Mouse (Mus musculus) naive thymus-derived CD4-positive, alpha-beta T cell, adult 2 months (primary cell): Measurements from ENCODE around the gene Vwc2l.

Experiments used
- DNase-seq: peaks from one replicate; pipeline ENCODE4 v3.0.0-alpha.2; 2011; ENCODE audit warnings: low read depth

The Vwc2l gene

GRCm38 (mm10) chr1:70725655-70726066 is at the start of gene Vwc2l:
Gene Vwc2l (plus strand): TSS chr1:70725715.
- no peak for DNase-seq

GRCm38 (mm10) chr1:70692529-70692928 is 33.0 kb upstream of the Vwc2l start:
- no peak for DNase-seq

- no peak for DNase-seq
Observed at GRCm38 (mm10) chr1:70700270-70700669, 25.2 kb upstream of the Vwc2l start.

- no peak for DNase-seq
Observed at GRCm38 (mm10) chr1:70703934-70704333, 21.6 kb upstream of the Vwc2l start.

GRCm38 (mm10) chr1:70705821-70706220 is 19.7 kb upstream of the Vwc2l start:
- no peak for DNase-seq

GRCm38 (mm10) chr1:70725045-70725444 is 470 bp upstream of the Vwc2l start:
- DNase-seq: no peak

- DNase-seq: no peak
Observed at GRCm38 (mm10) chr1:70787146-70787545, 61.6 kb downstream of the Vwc2l start.

- DNase-seq: no peak
Observed at GRCm38 (mm10) chr1:70791636-70792035, 66.1 kb downstream of the Vwc2l start.

GRCm38 (mm10) chr1:70795094-70795493 is 69.6 kb downstream of the Vwc2l start:
- DNase-seq: no peak

GRCm38 (mm10) chr1:70803401-70803800 is 77.9 kb downstream of the Vwc2l start:
- no peak for DNase-seq

GRCm38 (mm10) chr1:70823111-70823510 is 97.6 kb downstream of the Vwc2l start:
- no peak for DNase-seq

- DNase-seq: no peak
Observed at GRCm38 (mm10) chr1:70833262-70833661, 107.7 kb downstream of the Vwc2l start.

GRCm38 (mm10) chr1:70842222-70842621 is 116.7 kb downstream of the Vwc2l start:
- DNase-seq: no peak

GRCm38 (mm10) chr1:70845276-70845675 is 119.8 kb downstream of the Vwc2l start:
- no peak for DNase-seq

GRCm38 (mm10) chr1:70851633-70852390 is 126.3 kb downstream of the Vwc2l start:
- DNase-seq: no peak

GRCm38 (mm10) chr1:70853446-70853845 is 127.9 kb downstream of the Vwc2l start:
- no peak for DNase-seq

- no peak for DNase-seq
Observed at GRCm38 (mm10) chr1:70855912-70856311, 130.4 kb downstream of the Vwc2l start.

- DNase-seq: no peak
Observed at GRCm38 (mm10) chr1:70861672-70862071, 136.2 kb downstream of the Vwc2l start.

GRCm38 (mm10) chr1:70866137-70866536 is 140.6 kb downstream of the Vwc2l start:
- DNase-seq: no peak

- no peak for DNase-seq
Observed at GRCm38 (mm10) chr1:70880496-70880895, 155.0 kb downstream of the Vwc2l start.

GRCm38 (mm10) chr1:70881269-70881668 is 155.8 kb downstream of the Vwc2l start:
- DNase-seq: no peak

- DNase-seq: no peak
Observed at GRCm38 (mm10) chr1:70884156-70884555, 158.6 kb downstream of the Vwc2l start.

GRCm38 (mm10) chr1:70902311-70902710 is 176.8 kb downstream of the Vwc2l start:
- DNase-seq: no peak

GRCm38 (mm10) chr1:70907366-70907765 is 181.9 kb downstream of the Vwc2l start:
- DNase-seq: no peak
